Mouse (Mus musculus): Measurements from ENCODE around the gene 4933407L21Rik. TPM values are rescaled to one million over a fixed set of nuclear protein-coding genes. Genes with fewer than 3 reads are reported as not detected.

The 4933407L21Rik gene
- total RNA-seq, 2 experiments from 2014 or later = not detected

DNA sequence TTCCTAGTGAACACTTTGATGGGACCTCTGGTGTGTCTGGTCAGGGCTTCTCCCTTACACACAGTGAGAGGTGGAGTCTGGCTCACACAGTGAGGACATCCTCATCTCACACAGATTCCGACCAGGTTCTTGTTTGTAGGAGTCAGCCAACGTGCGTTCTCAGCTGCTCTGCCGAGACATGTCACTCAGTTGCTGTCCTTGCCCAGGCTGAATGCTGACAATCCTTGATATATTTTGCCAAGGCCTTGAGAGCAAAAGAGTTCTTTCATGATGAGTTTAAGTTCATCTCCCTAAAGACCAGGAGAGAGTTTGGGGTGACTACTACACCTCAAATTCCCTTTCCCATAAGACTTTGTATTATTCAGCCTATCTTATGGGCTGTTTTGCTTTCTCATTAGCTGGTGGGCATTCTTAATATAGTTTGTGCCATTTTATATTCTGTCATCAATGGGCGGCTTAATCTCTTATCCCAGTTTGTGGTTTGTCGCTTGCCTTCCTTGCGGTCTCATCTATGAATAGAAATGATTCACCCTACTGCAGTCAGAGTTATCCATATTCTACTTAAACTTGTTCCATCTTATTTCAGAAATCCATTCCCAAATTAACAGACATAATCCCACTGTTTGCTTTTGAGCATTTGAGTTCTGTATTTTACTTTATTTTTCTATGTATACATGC lies 15.1 kb upstream of the 4933407L21Rik start:
- no peak for ATAC-seq (replicated peaks; ENCODE audit: low FRiP score, poor library complexity, severe bottlenecking)

DNA sequence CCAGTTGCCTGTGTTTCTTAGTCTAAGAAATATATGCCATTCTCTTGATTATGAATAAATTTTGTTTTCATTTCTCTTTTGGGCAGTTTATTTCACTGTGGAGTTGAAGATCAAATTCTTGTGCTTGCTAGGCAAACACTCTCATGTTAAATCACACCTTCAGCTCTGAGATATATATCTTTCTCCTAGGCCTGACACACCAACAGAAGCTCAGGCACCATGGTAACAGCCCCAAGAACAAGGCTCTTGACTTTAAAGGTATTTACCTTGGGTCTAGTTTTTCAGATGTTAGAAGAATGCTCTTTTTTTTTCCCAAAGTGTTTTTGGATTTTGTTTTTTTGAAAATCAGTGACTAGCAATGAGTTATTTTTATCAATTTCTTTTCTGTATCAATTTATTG lies 12.4 kb upstream of the 4933407L21Rik start:
- ATAC-seq (replicated peaks; ENCODE audit: low FRiP score, poor library complexity, severe bottlenecking) = no peak

DNA sequence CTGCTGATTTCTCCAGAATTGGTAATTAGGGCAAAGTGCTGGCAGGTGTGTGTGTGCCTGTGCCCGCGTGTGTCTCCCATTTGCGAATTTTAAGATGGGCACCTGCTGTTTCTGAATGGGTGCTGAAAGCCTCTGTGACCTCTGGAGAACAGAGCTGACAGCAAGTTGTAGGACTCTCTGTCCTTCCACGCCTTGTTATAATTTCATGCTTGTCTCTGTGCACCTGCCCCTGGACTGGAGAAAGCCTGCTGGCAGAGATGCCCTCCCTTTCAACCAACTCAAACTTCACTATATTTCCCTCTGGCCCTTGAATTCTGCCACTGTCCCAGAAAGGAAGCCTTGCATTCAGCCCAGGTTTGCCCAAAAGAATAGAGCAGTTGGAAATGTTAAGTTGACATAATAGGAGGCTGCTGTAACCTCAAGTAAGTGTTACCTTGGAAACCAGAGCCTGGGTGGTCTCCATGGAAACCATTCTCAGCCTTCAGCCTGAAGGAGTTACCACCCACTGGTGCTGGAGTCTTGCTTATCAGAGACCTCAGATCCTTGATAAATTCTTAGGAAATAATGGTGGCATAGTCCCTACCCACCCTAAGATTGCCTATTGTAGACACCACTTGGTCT lies 11.3 kb upstream of the 4933407L21Rik start:
- no peak for ATAC-seq (replicated peaks; ENCODE audit: low FRiP score, poor library complexity, severe bottlenecking)

DNA sequence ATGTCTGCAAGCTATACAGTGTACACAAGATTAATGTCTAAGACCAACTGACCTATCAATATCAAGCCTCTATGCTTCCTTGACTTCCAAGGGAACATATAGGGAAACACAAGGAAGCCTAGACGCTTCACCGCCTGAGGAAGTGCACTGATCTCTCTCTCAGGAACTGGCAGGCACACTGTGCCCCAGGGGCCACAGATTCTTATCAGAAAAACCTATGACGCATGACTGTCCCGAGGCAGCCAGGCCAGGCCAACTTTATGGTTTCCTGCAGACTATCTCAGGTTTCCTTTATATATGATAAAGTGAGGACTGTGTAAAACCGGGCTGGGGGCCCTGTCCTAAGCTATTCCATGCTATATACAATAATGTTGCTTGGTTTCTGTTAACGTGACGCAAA lies 8.7 kb upstream of the 4933407L21Rik start:
- ATAC-seq (replicated peaks; ENCODE audit: low FRiP score, poor library complexity, severe bottlenecking) = no peak

DNA sequence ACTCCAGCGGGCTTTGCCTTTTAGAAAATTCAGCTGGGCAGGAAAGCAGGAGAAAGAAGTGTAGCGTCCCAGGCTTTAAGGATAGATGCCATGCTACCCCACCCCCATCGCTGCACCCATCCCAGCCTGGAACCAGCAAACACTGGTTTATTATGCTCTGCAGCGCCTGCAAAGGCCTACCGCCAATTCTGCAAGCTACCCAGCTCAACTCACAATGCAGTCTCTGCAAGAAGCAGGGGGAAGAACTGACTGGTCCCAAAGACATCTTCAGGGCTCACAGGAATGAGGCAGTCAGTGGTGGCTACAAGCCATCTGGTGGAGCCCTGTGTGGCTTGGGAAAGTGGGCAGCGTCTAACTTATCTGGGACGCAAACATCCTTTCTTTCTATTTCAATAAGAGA lies 6.6 kb upstream of the 4933407L21Rik start:
- ATAC-seq (replicated peaks; ENCODE audit: low FRiP score, poor library complexity, severe bottlenecking) = no peak

DNA sequence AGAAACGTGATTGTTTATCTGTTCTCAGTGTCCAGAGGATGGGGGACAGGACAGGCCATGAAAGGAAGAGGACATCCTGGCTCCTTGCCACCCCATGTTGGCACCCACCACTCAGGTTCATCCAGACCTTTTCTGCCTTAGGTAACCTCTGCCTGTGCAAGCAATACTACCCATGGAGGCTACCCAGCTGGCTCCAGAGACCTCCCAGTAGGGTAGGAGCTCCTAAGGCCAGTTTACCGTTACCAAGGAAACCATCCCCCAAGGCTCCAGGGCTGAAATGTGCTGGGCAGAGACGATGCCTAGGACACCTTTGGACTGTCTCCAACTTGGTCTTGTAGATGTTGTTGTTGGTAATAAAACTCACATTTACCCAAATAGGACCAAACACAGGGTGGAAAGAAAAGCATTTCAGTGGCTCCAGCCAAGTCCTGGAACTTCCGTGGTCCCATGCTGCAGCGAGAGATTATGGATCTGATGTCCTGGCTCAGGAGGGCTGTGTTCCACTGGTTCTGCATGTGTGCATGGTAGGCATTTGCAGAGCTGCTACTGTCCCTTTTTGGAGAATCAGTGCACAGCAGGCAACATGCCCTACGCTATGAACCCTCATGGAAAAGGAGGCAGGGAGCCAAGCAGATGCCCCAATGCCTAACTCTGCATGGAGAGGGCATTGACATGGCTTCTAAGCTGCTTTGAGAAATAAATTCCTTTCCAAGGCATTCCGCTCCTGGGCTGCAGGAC lies 6.0 kb upstream of the 4933407L21Rik start:
- ATAC-seq (replicated peaks; ENCODE audit: low FRiP score, poor library complexity, severe bottlenecking) = no peak

DNA sequence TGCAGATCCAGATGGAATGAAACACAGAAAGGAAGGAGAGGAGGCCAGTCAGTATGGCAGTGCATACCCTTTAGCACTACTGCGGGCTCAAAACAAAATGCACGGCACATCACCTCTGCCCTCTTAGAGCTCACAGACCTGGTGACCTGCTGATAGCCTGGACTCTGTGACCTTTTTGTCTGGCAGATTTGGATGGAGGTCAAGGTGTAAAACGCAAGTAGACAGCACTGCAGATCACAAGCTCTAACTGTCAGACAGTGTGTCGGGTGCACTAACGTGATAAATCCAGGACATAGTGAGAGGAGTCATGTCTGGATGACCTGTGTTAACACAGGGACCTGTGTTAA lies 5.4 kb upstream of the 4933407L21Rik start:
- no peak for ATAC-seq (replicated peaks; ENCODE audit: low FRiP score, poor library complexity, severe bottlenecking)

DNA sequence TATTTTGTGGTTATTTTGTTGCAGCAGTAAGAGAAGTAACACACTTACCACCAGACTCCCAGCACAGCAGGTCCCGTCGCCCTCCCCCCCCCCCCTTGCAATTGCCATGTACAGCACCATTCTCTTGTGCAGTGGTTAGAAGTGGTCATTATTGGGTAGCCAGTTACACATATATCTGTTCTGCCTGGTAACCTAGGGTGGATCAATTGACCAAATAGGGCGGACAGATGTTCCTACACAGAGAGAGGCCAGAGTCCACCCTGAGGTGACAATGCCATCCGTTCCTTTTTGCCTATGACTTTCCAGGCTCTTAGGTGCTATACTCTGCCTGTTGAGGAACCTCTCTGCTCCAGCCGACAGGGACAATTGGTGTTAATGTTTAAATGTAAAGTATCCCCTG lies 3.1 kb upstream of the 4933407L21Rik start:
- no peak for ATAC-seq (replicated peaks; ENCODE audit: low FRiP score, poor library complexity, severe bottlenecking)

DNA sequence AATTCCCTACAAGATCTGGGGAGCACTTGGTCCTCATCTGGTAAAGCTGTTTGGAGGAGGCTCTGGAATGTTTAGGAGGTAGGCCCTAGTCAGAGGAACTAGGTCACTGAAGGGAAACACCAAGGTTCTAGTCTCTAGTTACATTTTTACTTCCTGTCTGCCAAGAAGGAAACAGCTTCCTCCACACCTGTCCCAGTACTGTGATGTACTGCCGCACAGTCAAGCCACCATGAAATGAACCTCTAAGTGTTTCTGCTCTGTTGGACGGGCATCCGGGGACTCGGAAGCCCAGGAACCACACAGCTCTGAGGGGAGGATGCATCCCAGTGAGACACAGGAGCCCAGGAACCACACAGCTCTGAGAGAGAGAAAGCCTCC lies 394 bp downstream of the 4933407L21Rik start:
- no peak for ATAC-seq (replicated peaks; ENCODE audit: low FRiP score, poor library complexity, severe bottlenecking)

DNA sequence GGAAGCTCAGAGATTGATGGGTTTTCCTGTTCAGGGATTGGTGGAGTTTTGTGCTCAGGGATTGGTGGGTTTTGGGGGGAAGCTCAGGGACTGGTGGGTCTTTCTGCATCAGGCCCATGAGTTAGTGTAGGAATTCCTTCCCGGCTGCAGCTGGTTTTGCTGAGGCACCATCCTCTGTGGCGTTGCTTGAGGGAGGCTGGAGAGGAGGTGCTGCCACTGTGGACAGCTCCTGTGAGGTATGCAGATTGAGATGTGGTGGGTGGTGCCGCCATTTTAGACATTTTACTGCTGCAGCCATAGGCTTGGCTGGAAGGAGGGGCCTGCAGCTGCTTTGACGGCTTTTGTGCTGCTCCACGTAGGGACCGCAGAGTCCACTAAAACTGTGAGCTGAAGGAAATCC lies 1.1 kb downstream of the 4933407L21Rik start:
- no peak for ATAC-seq (replicated peaks; ENCODE audit: low FRiP score, poor library complexity, severe bottlenecking)

DNA sequence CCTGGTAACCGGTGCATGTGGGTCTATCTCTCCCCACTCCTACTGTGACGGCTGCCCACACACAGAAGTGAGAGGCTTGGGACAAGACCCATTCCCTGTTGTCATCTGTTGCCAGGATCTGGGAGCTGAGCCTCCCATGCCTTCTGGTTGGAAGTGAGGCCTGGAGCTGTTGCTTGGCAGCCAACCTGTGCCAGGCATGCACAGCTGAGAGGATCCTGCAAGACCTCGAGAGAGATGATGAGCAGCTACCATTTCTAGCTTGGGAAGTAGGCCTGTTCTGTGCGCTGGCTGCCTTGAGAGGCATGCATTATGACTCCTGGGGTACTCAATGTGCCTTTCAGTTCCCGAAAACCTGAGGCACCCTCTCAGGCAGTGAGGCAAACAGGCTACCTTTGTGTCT lies 2.9 kb downstream of the 4933407L21Rik start:
- ATAC-seq (replicated peaks; ENCODE audit: low FRiP score, poor library complexity, severe bottlenecking) = no peak

DNA sequence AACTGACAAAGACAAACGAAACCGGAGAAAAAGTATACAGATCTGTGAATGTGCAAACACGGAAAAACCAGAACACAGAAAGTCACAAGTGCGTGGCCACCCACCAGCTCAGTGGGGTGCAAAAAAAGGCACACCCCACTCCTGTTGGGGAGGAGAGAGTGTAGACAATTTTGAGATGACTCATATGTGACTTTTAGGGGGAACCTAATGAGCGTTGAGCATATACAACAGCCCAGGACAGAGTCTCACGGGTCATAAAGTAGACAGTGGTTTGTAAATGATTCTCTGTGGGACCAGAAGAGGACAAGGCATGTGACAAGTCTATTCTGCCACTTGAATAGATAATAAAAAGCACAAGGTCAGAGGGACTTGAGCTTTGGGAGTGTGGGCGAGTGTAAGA lies 4.9 kb downstream of the 4933407L21Rik start:
- ATAC-seq (replicated peaks; ENCODE audit: low FRiP score, poor library complexity, severe bottlenecking) = no peak

DNA sequence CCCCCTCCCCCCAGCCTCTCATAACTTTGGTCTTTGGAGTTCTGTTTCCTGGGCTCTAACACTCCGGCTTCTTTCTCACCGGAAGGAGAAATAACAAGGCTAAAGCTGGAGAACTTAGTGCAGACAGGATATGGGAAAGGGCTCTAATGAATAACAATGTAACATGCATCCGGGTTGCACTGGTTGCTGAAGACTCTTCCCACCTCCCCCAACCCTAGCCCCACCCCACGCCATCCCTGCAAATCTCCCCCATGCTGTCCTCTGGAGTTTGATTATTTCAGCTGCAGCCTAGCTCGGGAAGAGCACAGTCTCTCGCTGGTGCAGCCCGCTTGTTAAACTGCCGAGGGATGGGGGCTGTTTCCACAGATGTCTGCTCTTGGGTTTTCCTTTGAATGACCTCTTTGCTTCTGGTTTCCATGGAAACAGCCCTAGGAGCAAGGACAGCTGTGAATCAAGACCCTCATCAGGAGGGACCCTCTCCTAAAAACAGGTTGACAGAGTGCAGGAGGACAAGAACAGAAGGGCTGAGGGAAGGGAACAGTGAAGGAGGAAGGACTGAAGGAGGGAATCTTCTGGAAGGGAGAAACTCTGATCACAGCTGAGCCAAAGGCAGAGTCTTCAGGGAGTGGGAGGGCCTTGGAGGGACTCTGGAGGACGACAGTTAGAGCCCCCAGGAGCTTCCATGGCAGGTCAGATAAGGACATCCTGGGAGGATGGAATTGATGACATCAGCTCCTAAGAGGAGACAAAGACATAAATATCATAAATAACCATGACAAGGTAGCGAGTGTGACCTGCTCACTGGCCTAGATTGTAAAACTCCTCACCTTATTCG lies 5.6 kb downstream of the 4933407L21Rik start:
- no peak for ATAC-seq (replicated peaks; ENCODE audit: low FRiP score, poor library complexity, severe bottlenecking)

DNA sequence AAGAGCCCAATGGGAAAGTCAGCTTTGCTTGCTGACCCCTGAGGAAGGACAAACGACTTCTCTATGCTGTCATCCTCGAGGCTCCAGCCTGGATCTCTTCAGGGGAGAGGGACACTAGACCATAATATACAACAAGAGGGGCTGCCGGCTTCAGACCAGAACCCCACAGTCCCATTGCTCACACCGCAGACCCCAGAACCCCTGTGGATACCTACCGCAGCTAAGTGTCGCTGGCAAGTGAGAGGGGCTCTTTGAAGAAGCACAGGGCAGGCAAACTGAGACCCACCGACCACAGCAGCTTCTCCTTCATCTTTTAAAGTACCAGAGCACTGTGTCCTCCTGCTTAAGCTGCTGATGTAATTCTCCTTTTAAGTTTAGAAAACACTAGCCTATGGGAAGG lies 6.3 kb downstream of the 4933407L21Rik start:
- no peak for ATAC-seq (replicated peaks; ENCODE audit: low FRiP score, poor library complexity, severe bottlenecking)

DNA sequence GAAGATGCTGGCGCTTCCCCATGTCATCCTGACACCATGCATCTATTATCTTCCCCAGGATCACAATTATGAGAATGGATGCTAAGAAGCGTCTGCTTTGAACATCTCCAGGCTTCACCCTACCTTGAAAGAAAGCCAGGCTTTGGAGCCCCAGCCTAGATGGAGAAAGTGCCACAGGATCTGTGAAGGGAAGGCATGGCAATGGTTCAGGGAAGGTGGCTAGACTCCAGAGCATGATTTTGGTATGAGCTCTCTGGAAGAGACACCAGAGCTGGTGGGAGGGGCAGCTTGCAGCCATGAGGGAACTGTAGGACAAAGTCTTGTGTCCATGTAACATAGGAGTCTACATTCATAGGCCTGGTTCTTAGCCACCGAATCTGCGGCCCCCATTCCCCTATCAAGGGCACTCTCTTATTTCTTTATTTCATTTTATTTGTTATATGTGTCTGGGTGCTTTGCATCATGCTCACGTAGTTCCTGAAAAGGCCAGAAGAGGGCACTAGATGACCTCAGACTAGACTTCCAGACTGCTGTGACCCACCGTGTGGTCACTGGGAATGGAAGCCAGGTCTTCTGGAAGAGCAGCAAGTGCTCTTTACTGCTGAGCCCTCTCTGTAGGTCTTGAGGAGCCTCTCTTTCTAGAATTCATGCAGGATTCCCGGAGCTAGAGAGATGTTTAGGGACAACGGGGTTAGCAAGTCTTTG lies 7.0 kb downstream of the 4933407L21Rik start:
- 0 out of 2 replicates have a peak, but pooled peaks have one; percentile 34 for ATAC-seq (replicated peaks; ENCODE audit: low FRiP score, poor library complexity, severe bottlenecking)

DNA sequence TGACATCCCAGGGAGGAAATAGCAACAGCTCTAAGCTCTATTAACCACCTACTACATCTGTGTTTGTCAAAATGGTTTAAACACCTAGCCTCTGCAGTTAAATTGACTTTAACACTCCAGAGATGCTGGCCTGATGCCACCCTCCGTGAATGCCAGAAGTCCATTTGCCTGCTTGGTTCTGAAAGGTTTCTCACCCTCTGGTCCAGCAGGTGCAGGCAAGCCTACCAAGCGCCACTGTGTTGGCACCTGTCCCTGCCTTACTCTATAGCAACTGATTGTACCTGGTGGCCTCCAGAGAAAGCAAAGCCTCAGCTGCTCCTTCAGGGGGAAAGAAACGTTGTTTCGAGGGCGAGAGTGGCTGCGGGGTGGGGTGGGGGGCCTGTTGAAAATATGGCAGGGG lies 8.0 kb downstream of the 4933407L21Rik start:
- no peak for ATAC-seq (replicated peaks; ENCODE audit: low FRiP score, poor library complexity, severe bottlenecking)

DNA sequence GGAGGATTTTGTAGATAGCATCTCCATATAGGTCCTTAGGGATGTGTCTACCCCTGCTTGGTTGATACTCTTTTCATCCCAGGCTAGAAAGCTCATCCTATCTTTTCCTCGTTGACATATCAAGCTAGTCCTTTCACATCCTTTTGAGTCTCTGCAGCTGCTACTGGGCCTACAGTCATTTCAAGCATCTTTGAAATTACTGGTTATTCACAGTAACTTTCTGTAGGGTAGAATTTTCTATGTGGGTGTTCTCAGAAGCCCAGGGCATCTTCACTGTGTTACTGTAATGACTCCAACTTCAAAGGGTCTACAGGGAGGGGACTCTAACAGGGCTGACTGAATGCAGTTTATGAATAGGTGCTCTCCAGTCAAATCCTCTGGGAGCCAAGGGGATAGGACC lies 9.0 kb downstream of the 4933407L21Rik start:
- ATAC-seq (replicated peaks; ENCODE audit: low FRiP score, poor library complexity, severe bottlenecking) = no peak

DNA sequence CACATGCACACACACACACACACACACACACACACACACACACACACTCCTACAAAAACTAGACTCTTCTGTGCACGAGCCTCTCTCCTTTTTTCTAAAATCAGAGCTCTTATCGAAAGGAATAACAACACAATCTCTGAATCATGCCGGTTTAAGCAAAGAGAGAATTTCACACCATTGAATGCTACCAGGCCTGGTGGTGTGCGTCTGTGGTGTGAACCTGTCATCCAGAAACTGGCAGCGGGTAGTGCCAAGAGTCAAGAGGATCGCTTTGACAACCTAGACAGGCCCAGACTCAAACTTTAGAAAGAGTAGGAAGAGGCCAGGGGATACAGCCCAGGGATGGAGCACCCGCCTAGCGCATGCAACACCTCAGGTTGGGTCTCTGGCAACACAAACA lies 14.0 kb downstream of the 4933407L21Rik start:
- ATAC-seq (replicated peaks; ENCODE audit: low FRiP score, poor library complexity, severe bottlenecking) = no peak

DNA sequence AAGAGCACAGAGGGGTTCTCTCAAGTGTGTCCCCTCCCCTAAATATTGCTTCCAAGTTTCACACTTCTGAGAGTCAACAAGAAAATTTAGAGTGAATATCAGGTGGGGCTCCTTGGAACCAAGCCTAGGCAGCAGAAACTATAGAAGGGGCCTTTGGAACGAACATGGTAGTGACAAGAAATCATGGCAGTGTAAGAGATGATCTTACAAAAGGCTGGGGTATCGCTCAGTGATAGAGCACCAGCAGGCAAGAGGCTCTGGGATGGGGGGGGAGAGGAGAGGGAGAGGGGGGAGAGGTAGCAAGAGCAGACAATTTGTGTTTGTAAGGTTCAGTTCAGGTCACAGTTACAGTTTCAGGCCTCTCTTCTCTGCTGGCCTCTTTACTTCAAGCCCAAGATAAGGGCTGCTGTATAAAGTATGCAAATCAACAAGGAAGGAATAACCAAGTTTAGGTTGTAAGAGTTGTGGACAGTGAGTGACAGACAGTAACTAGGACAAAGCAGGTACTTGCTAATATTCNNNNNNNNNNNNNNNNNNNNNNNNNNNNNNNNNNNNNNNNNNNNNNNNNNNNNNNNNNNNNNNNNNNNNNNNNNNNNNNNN lies 20.9 kb downstream of the 4933407L21Rik start:
- ATAC-seq (replicated peaks; ENCODE audit: low FRiP score, poor library complexity, severe bottlenecking) = no peak

Measured in erythroid progenitor cell, adult 5-6 weeks (primary cell).